Mouse (Mus musculus): ENCODE data around the gene Mmp25.

Mmp25 gene

GRCm38 (mm10) chr17:23644613-23645495, at the start of gene Mmp25:
Gene Mmp25 (minus strand): TSS chr17:23645277.
- DNase-seq, result no peak

GRCm38 (mm10) chr17:23694491-23694890, 49.4 kb upstream of the Mmp25 start:
- DNase-seq, result no peak

- DNase-seq, result no peak
Measured at GRCm38 (mm10) chr17:23683856-23684672, 39.0 kb upstream of the Mmp25 start, which contains the start of gene Cldn9. Gene Cldn9 (minus strand): TSS chr17:23684026.

GRCm38 (mm10) chr17:23683226-23683625, 38.1 kb upstream of the Mmp25 start:
- DNase-seq, result no peak

- DNase-seq, result no peak
Measured at GRCm38 (mm10) chr17:23682530-23682929, 37.5 kb upstream of the Mmp25 start.

GRCm38 (mm10) chr17:23682092-23682491, 37.0 kb upstream of the Mmp25 start:
- no peak for DNase-seq

GRCm38 (mm10) chr17:23681086-23681485, 36.0 kb upstream of the Mmp25 start:
- DNase-seq, result no peak

- DNase-seq, result no peak
Measured at GRCm38 (mm10) chr17:23680336-23680735, 35.3 kb upstream of the Mmp25 start.

GRCm38 (mm10) chr17:23679127-23679835, 34.2 kb upstream of the Mmp25 start, which contains the start of gene Cldn6:
Gene Cldn6 (plus strand): TSS chr17:23679249.
- no peak for DNase-seq

GRCm38 (mm10) chr17:23677236-23677679, 32.2 kb upstream of the Mmp25 start, which contains the start of gene Tnfrsf12a:
Gene Tnfrsf12a (minus strand): TSS chr17:23677468.
- peak; percentile 79 for DNase-seq

- DNase-seq, result no peak
Measured at GRCm38 (mm10) chr17:23676473-23677031, 31.5 kb upstream of the Mmp25 start.

GRCm38 (mm10) chr17:23675564-23676281, 30.6 kb upstream of the Mmp25 start:
- no peak for DNase-seq

GRCm38 (mm10) chr17:23675127-23675526, 30.1 kb upstream of the Mmp25 start:
- DNase-seq, result no peak

- DNase-seq, result no peak
Measured at GRCm38 (mm10) chr17:23674271-23674952, 29.3 kb upstream of the Mmp25 start.

- peak; percentile 98 for DNase-seq
Measured at GRCm38 (mm10) chr17:23673424-23674073, 28.5 kb upstream of the Mmp25 start, which contains the start of the genes Hcfc1r1 and Thoc6. Gene Hcfc1r1 (plus strand): TSS chr17:23673596. Gene Thoc6 (minus strand): TSS chr17:23673882.

- no peak for DNase-seq
Measured at GRCm38 (mm10) chr17:23672761-23673160, 27.7 kb upstream of the Mmp25 start.

GRCm38 (mm10) chr17:23671519-23671918, 26.4 kb upstream of the Mmp25 start:
- DNase-seq, result no peak

GRCm38 (mm10) chr17:23670516-23671074, 25.5 kb upstream of the Mmp25 start:
- DNase-seq, result no peak

- no peak for DNase-seq
Measured at GRCm38 (mm10) chr17:23665511-23665910, 20.4 kb upstream of the Mmp25 start.

GRCm38 (mm10) chr17:23664556-23665021, 19.5 kb upstream of the Mmp25 start:
- DNase-seq, result no peak

Measured in layer of hippocampus, adult 9-11 months (tissue).